Mouse (Mus musculus) layer of hippocampus, adult 11-12 months (tissue): ENCODE measurements at regions not wholly inside any gene's neighbourhood (a gene's known extent, or its start where the extent isn't known, plus 50 kb on each side); places are given as distances from the start of the nearest gene placed in this dataset.

Experiments
- DNase-seq: peaks from one replicate; pipeline ENCODE4 v3.0.0; 2022; ENCODE audit warnings: low spot score

DNA sequence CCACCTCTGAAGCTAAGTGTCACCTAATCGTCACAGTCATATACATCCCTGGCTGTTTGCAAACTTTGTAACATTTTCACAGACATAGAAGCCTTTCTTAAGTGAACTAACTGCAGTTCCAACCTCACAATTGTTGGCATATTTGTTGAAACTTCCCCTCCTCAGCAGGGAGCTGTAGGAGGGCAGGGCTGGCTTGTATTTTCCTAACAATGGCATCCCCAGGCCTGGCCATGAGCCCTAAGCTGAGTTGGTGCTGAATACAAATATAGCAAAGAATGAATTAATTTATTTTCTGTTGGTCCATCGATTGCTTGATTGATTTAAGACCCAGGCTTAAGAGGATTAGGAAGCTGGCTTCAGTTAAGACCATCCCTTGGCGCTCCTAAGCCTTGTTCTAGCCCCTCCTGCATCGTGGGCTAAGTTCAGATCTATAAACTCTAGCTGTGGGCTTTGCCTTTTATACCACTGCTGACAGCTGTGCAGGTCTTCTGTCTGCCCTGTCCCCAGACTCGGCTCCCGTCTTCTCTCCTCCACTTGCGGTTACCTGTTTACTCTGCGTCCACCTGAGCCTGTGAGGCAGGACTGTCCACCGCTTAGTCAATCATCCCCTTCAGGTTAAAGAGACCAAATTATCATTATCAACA is 269.8 kb downstream of the Hlx start:
- no peak for DNase-seq

DNA sequence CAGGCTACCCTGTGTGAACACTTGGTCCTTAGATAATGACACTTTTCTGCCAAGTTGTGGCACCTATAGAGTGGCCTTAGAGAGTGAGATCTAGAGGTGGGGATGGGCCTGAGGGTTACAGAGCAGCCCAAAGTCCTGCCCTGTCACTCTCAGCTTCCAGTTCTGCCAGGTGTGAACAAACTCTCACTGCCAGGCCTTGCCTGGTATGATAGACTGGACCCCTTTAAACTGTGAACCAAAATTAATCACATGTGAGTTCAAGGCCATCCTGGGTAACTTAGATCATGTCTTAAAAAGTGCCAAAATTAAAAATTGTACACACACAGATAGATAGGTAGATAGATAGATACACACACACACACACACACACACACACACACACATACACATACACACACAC is 271.0 kb downstream of the Hlx start:
- DNase-seq, result no peak

DNA sequence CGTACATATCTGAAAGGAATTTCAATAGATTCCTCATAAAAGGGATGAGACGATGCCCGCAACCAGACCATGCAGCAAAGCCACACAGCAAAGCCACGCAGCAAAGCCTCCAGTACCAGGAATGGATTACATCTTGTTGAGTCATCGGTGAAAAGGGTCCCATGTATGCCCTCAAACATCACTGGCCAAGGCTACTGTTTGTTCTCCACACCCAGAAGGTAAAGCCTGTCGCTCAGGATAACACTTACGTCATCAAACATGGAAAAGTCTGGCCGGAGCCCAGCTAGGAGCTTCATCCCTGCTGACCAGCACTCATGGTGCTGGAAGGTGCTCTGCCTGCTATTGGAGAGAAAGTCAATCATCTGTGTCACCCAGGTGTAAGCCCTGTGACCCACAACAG is 275.7 kb downstream of the Hlx start:
- no peak for DNase-seq

DNA sequence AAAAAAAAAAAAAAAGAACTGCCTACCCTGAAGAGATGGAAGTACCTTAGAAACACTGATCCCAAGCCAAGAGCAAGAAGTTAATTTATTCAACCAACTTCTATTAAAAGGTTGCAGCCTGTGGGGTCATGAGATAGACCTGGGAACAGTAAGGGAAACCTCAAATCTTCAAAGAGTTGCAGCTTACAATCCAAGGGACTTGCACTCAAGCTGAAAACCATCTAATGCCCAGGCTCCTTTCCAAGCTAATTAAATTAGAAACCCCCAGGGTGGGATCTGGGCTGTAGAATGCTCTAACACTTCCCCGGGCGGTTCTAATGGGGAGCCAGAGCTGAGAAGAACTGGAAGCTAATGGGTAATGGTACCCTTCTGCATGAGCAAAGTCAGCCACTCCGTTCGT is 278.0 kb downstream of the Hlx start:
- no peak for DNase-seq

DNA sequence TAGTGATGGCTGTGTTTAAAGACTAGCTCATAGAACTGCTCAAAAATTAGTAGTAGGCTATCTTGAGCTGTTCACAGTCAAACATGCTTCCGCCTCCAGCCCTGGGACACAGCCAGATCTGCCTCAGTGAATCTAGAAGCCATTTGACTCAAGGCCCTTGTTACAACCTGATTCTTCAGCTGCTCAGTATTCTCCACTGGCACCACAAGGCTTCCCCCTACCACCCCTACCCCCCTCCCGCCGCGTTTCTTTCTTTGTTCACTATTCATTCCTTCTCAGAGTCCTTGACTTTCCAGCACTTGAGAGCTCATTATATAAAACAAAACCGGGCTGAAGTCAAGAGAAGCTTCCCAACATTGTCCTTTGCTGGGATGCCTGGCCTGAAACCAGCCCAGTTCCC is 278.7 kb downstream of the Hlx start:
- DNase-seq, result no peak

DNA sequence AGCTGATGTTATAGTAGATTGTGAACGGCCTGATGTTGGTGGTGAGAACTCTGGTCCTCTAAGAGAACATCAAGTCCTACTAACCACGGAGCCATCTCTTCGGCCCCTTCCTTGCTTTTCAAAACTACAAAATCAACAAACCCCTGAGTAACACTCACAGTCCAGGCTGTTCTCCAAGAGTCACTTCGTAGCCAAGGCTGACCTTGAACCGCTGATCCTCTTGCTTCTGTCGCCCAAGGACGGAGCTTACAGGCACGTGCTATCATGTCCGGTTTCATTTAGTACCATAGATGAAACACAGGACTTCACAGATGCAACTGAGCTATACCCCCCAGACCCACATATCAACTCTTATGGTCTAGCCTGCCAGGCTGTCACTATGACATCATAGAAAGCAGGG is 279.4 kb downstream of the Hlx start:
- DNase-seq, result no peak

DNA sequence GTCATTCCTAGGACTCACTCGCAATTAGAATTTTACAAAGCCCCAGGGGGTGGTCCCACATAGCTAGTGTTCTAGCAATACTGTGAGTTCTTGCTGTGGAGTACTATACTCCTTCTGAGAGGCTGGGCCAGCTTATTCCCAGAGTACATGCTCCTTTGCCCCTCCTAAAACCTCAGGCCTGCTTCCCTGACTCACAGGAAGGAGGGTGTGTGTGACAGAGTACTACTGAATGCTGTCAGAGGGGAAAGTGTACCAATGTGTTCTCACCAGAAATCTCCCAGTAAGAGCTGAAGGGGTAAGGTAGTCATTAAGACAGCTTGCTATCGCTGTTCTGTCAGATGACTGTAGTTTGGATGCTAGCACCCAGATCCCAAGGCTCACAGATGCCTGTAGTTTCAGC is 280.7 kb downstream of the Hlx start:
- no peak for DNase-seq

DNA sequence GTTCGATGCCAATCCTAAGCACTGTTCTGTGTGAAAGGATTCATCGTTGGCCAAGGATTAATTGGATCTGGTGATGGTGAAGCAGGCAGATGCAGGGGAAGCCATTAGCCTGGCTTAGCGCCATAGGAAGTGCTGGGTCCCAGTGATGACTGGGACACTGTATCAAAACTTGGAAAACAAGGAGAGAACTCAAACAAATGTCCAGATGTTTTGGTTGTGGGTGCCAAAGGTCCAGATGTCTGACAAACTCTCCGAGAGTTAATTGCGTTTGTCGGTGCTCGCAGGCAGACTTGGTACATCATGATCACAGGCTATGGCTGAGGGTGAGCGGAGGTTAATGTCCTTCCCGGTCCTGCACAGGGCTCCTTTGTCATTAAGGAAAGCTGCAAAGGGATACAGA is 283.4 kb downstream of the Hlx start:
- no peak for DNase-seq

DNA sequence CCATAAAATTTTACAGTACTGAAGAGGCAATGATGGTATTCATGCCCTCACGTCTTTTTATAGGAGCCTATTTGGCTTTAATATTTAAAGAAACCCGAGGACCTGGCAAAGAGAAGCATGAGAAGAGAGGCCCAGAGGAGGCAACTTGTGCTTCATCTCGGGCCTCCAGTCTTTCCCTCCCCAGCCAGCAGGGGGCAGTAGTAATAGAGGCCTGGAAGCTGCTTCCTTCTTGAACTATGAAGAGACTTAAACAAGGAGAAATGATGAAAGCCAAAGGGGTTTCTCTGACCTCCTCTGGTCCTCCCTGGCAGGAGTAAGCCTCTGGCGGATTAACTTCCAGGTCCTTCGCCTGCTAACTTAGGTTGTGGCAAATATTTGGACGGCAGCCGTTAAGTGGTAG is 284.5 kb downstream of the Hlx start:
- DNase-seq, result peak; percentile 72

DNA sequence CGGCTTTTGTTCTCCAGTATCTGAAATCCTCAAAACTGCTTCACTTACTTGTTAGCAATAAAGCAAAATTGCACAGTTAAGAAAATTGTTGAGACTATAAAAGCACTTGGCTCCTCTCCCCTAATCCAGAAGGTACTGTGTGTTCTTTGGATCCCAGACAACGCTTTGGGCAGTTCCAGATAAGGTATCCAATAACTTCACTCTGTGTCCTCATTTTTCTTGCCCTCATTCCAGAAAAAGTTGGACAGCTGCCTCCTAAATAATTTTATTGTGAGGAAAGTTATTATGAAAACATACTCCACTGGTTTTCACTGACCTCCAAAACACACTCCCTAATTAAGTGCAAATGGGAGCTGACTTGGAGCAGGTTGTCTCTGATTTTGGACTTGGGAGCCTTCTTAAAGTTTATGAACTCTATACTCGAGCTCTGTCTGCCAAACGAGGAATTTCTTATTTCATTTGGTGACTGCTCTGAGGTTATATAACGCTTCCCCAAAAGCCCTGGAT is 285.2 kb downstream of the Hlx start:
- no peak for DNase-seq

DNA sequence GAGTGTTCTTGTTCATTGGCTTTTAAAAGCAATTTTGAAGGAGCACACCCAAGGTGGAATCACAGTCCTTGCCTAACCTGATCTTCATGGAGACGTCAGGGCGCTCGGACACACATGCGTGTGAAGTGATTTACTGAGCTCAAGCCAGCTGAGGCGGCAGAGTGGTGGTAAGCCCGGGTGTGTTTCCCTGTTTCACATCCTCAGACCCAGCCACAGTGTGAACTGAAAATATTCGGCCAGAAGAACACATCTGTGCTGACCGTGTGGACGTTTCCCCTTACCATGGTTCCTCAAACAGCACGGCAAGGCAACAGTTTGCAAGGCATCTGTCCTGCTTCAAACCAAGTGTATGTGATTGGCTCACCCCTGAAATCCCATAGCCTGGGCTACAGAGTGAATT is 288.2 kb downstream of the Hlx start:
- peak; percentile 37 for DNase-seq

DNA sequence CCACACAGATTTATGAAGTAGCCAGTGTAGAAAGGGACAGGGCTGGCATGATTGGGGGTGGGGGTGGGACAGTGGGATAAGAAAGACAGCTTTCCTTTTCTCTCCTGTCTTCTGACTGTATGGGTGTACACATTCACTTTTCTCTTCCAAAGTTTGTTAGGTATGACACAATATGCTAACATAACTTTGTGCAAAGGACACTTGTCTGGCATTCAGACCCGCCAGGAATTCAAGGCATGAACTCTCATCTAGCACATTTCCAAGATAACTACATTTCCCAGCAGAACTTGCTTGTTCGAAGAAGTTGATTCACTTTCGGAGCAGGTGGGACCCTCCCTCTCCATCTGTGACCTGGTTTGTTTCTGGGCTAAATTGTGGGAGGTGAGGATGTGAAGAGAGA is 289.7 kb downstream of the Hlx start:
- DNase-seq, result no peak

DNA sequence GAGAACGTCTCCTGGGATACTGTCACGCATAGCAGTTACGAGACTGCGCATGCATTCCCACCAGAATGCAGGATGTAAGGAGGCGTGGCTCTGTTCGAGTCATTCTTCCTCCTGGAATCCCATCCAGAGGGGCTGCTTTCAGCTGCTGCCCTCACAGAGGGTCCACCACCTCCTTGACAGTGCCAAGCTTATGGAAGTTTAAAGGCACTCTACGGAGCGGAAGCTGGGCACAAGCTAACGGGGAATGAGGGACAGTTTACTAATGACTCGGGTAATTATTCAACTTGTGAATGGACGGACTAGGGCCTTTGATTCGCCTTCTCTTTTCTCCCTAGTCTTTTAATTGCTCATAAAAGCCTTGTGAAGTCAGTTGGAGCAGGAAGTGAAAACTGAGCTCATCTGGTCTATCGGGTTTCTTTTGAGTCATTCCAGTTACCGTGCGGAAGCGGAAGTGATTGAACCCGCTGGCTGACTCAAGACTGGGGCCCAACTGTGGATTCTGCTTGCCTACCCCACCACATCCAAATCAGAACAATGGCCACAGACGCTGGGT is 291.3 kb downstream of the Hlx start:
- DNase-seq, result peak; percentile 34

DNA sequence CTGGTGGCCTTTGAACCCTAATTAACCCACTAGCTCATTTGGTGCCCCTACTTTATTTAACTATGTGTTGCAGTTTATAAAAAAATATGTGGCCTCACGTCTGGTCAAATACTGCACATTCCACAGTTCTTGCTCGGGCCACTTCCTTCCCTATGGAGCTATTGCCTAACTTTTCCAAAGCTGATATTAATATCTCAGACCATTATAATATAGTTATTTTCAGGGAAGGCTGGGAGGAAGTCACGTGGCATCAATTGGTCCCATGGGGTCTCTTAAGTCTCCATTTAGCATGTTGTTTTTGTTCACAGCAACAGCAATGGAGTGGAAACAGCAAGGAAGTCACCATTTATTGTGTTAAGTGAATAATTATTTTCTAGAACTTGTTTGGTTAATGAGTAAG is 292.9 kb downstream of the Hlx start:
- no peak for DNase-seq

DNA sequence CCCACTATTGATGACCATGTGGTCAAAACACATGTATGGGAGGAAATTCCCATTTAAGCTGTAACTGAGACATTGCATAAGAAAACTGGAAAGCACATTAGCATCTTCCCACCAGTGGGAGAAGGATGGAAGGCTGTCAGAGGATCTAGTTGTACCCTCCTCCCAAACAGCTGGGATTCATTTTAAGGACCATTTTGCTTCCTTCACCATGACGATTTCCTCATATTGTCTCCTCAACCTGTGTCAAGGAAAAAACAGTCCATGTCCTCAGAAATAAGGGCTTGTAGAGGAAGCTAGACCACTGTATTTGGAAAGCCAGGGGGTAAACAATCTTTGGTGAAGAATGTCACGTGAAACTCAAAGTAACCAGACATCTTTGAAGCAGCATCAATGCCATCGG is 296.0 kb downstream of the Hlx start:
- DNase-seq, result no peak

DNA sequence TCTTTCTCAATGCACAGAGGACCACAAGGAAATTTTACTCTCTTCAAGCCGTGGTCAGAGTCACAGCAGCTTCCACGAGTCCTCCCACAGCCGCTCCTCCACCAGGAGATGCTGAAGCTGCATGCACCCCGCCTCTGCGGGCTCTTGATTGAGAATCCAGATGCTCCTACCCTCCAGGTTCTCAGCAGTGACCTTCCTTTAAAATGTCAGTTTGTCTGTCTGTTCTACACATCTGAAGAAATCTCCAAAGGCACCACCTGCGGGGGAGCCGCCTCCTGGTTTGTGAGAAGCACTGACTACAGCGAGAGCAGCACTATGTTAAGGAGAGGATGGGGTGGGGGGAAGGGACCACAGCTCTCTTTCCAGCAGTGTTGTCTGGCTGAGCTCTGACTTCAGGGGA is 303.8 kb downstream of the Hlx start:
- no peak for DNase-seq

DNA sequence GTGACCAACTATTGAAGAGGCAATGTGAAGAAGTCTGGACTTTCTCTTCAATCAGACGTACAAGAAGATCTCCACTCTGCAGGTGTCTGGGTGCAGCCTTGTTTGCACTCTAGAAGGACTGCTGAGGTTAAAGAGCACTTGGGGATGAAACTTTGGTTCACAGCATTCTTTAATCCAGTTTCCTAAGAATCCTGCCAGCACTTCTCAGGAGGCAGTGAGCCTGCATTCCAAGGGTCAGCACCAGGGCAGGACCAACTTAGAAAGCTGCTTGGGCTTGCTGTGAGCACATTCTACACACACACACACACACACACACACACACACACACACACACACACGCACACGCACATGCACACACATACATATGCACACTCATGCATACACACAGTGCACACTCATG is 304.4 kb downstream of the Hlx start:
- no peak for DNase-seq

DNA sequence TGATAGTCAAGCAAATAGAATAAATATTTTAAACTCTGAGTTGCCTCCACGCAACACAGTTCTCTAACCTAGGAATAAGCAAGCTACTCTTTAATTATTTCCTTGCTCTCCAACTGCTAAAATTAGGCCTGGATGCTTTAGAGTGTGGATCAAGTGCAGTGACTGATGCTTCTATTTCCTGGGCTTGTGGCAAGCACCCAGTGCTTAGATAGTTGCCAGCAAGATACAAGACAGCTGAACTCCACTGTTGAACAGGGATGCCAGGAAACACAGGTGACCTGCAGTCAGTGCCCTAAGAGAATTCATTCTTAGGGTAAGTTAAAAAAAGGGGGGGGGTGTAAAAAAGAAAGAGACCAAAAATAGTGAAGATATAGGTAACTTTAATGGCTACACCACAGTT is 306.7 kb downstream of the Hlx start:
- DNase-seq, result no peak

DNA sequence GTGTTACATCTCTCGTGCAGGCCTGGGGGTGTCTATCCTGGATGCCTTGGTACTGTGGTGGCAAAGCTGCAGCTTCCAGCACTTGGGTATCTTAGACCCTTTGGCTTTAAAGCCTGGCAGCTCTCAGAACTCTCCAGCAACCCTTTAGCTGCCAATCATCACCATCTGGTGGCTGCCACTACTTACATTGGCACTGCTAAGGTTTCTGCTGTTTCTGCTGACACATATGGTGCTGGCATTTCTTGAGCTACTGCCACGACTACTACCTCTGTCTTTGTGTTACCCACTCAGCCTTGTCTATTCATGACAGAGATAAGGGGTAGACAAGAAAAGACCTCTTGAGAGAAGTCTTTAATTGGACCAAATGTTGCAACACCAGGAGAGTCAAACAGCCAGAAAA is 308.4 kb downstream of the Hlx start:
- DNase-seq, result no peak

DNA sequence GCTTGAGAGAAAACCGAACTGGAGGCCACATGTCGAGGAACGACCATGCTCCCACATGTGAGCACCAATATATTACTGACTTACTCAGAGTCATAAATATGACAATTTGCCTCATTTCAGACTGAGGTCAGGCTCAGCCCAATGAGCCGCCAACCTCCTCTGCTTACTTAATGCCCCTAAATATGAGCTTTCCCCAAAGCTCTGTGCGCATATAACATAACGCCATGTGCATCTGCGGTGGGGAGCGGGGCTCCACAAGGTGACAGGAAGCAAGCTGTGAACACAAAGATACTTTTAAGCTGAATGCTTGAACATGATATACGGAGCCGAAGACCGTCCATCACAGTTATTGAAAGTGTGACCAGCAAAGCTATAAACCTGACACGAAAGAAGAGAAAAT is 319.8 kb downstream of the Hlx start:
- no peak for DNase-seq

DNA sequence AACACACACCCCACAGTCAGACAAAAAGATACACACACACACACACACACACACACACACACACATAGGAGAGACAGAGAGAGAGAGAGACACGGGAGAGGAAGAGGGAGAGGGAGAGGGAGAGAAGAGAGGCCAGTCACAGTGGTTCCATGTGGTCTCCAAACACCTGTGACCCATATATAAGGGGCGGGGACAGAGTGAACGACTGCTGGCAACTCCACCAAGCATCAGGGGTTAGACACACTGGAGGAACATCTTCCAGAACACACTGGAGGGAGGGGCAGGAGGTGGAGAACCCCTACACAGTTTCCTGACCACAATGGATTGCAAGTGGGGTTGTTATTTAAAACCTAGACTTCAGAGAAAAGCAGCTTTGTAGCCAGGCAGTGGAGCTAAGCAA is 321.4 kb downstream of the Hlx start:
- DNase-seq, result no peak

DNA sequence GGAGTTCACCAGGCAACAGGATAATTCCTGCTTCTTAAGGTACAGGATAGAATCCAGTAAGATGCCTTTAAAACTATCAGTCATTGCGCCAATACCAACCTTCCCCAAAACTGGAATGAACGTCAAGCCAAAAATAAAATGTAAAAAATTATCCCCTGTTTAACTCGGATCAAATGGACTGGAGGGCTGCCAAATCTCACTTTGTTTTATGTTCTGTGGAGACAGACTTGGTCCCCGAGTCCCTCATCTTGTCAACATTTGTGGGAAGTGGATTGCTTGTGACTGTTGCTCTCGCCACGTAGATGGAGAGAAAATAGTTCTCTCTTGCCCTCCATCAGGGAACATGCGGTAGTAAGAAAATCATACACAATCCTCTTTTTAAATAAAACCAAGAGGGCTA is 322.4 kb downstream of the Hlx start:
- DNase-seq, result no peak

DNA sequence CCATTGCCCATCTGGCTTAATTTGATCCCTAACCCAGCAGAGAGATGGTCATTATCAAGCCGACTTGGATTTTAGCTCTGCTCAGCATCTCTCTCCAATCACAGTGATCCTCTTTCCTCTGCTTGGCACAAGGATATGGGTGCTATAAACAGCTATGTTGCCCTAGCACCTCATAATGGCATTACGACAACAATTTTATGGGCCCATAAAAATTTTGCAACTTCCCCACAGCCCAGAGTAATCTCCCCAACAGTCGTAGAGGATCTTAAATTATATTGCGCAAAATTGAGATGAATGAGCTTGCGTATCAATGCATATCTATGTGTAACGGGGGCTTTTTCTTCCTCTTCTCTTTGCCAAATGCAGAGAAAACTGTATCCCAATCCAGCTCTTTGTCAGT is 329.4 kb downstream of the Hlx start:
- no peak for DNase-seq

DNA sequence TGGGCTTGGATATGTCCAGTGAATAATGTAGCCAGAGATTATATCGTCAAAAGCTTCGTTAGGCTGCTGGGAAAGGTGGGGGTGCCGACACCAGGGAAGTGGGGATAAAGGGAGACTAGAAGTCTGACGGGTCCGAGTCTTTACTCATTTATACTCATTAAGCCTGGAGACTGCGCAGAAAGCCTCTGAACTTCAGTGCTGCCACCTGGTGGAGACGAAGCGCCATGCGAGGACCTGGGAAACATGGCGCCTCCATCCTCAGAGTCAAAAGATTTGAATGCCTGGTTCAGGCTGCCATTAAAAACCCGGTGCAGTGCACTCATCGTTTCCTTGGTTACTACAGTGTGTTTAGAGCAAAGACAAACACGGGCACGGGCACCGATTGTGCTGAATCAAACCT is 337.2 kb downstream of the Hlx start:
- DNase-seq, result peak; percentile 35
